Mouse (Mus musculus) cerebellum, adult (tissue): Measurements from ENCODE around the gene Thap7.

ENCODE experiments used
- ATAC-seq: cut with Nextera tagmentation; 2 replicates; pipeline ENCODE4 v1.9.2; 2017; ENCODE audit warnings: mild to moderate bottlenecking, moderate library complexity, mixed read lengths; ENCODE audit not compliant: insufficient number of reproducible peaks, low FRiP score, low TSS enrichment

The Thap7 gene

GRCm38 (mm10) chr16:17491154-17491553 lies 39.8 kb downstream of the Thap7 start:
- no peak for ATAC-seq

- ATAC-seq: peak; percentile 33; the same call in 1 of the 2 replicates
These were observed 41.3 kb downstream of the Thap7 start, which contains the start of gene Aifm3 for GRCm38 (mm10) chr16:17489469-17490111. Gene Aifm3, plus strand, starts transcription at chr16:17489611.

- ATAC-seq: no peak
These were observed 42.2 kb downstream of the Thap7 start for GRCm38 (mm10) chr16:17488478-17489468.

- ATAC-seq: no peak
These were observed 44.4 kb downstream of the Thap7 start for GRCm38 (mm10) chr16:17486505-17486904.

GRCm38 (mm10) chr16:17481465-17481864 lies 49.5 kb downstream of the Thap7 start:
- ATAC-seq: no peak

GRCm38 (mm10) chr16:17478331-17478943 lies 52.5 kb downstream of the Thap7 start:
- ATAC-seq: no peak
